Mouse (Mus musculus): ENCODE measurements around the gene Add3. TPM values are rescaled to one million over a fixed set of nuclear protein-coding genes. Genes with fewer than 3 reads are reported as not detected.
A peak's percentile ranks its signal among the peaks of the same experiment; 100 is the strongest.

Gene Add3
- total and polyA plus RNA-seq, 3 experiments: 14.0 to 52.9 TPM; not detected in 1

- H3K27me3 ChIP-seq (ENCODE audit: control insufficient read depth in 1 of 2, insufficient read depth in 2 of 2, low read length in 2 of 2): no peaks in the 10 kb centered on the region
- H3K27ac ChIP-seq (ENCODE audit: control insufficient read depth, low read depth, low read length): peak overlapping the region; percentile 63
Observed at GRCm38 (mm10) chr19:53257631-53258560, 117.7 kb downstream of the Add3 start.

GRCm38 (mm10) chr19:53258740-53259506 lies 118.7 kb downstream of the Add3 start:
- Histone ChIP-seq H3K27ac (ENCODE audit: control insufficient read depth, low read depth, low read length) (no peak overlapping the region), H3K79me2 (ENCODE audit: control insufficient read depth, insufficient read depth, low read length, poor library complexity) (no peaks in the 10 kb centered on the region), H3K4me3 (ENCODE audit: control insufficient read depth in 1 of 2, insufficient read depth in 1 of 2, low read depth in 2 of 2, low read length in 2 of 2) (no peak overlapping the region), H3K27me3 (ENCODE audit: control insufficient read depth in 1 of 2, insufficient read depth in 2 of 2, low read length in 2 of 2) (no peaks in the 10 kb centered on the region), H3K9ac (ENCODE audit: control insufficient read depth, low read depth, low read length, poor library complexity, severe bottlenecking) (no peak overlapping the region), H3K36me3 (ENCODE audit: control insufficient read depth in 1 of 2, insufficient read depth in 2 of 2, low read length in 2 of 2) (peaks cover 0 to 21% of the 10 kb centered on the region in 2 experiments; a peak in 2 of 4 replicates), H3K9me3 (replicated peaks; ENCODE audit: insufficient read depth, low read length) (no peaks in the 10 kb centered on the region), H3K4me1 (ENCODE audit: control insufficient read depth in 1 of 2, insufficient read depth in 2 of 2, low read length in 2 of 2) (peaks cover 15 to 32% of the 10 kb centered on the region in 2 experiments)
- TF ChIP-seq POLR2AphosphoS2 (IDR thresholded peaks at IDR 0.05; ENCODE audit: low read length): no peak
- no peak for TF ChIP-seq ZMIZ1 (IDR thresholded peaks at IDR 0.05; ENCODE audit: low read depth, low read length)
- TF ChIP-seq MAZ (IDR thresholded peaks at IDR 0.05; ENCODE audit: low read depth, low read length): no peak
- no peak for TF ChIP-seq MEF2A (IDR thresholded peaks at IDR 0.05; ENCODE audit: extremely low read depth, insufficient replicate concordance, low read depth, low read length, poor library complexity, severe bottlenecking)
- TF ChIP-seq HCFC1 (IDR thresholded peaks at IDR 0.05; ENCODE audit: low read depth, low read length): no peak
- TF ChIP-seq ZKSCAN1 (IDR thresholded peaks at IDR 0.05; ENCODE audit: low read depth, low read length): no peak
- TF ChIP-seq TBP (IDR thresholded peaks at IDR 0.05; ENCODE audit: low read depth, low read length): no peak
- TF ChIP-seq TCF12 (IDR thresholded peaks at IDR 0.05; ENCODE audit: low read depth, low read length): no peak
- TF ChIP-seq POLR2A (IDR thresholded peaks at IDR 0.05; ENCODE audit: control insufficient read depth in 1 of 2, insufficient read depth in 1 of 2, low read depth in 1 of 2, low read length in 2 of 2, poor library complexity in 1 of 2): no peak
- no peak for TF ChIP-seq USF2 (IDR thresholded peaks at IDR 0.05; ENCODE audit: borderline replicate concordance in 1 of 2, insufficient read depth in 1 of 2, low read depth in 1 of 2, low read length in 2 of 2)
- TF ChIP-seq CTCF (IDR thresholded peaks at IDR 0.05 in 2 of 3, conservative IDR thresholded peaks at IDR 0.05 in 1 of 3; ENCODE audit: control insufficient read depth in 1 of 3, insufficient read depth in 1 of 3, low read depth in 2 of 3, low read length in 3 of 3, poor library complexity in 1 of 3, severe bottlenecking in 1 of 3): no peak
- TF ChIP-seq MAX (IDR thresholded peaks at IDR 0.05; ENCODE audit: low read length): no peak
- TF ChIP-seq POLR2AphosphoS5 (IDR thresholded peaks at IDR 0.05; ENCODE audit: borderline replicate concordance, low read depth, low read length): no peak
- TF ChIP-seq ZC3H11A (IDR thresholded peaks at IDR 0.05; ENCODE audit: low read depth, low read length): no peak
- TF ChIP-seq CHD2 (IDR thresholded peaks at IDR 0.05; ENCODE audit: low read length): no peak
- TF ChIP-seq MYC (IDR thresholded peaks at IDR 0.05; ENCODE audit: low read depth, low read length): no peak
- no peak for TF ChIP-seq SMC3 (IDR thresholded peaks at IDR 0.05; ENCODE audit: low read depth, low read length)
- TF ChIP-seq KAT2A (conservative IDR thresholded peaks at IDR 0.05; ENCODE audit: low read depth, low read length): no peak
- DNase-seq (ENCODE audit: low read depth, low spot score): no peak

More at GRCm38 (mm10) chr19:53257631-53258560, 117.7 kb downstream of the Add3 start:
- H3K36me3 ChIP-seq (ENCODE audit: control insufficient read depth in 1 of 2, insufficient read depth in 2 of 2, low read length in 2 of 2): peaks cover 0 to 21% of the 10 kb centered on the region in 2 experiments; a peak in 2 of 4 replicates
- H3K4me1 ChIP-seq (ENCODE audit: control insufficient read depth in 1 of 2, insufficient read depth in 2 of 2, low read length in 2 of 2): peaks cover 15 to 32% of the 10 kb centered on the region in 2 experiments
- peak; percentile 64; the same call in 1 of the 2 replicates for TF ChIP-seq POLR2AphosphoS5 (IDR thresholded peaks at IDR 0.05; ENCODE audit: borderline replicate concordance, low read depth, low read length)
- no peak for TF ChIP-seq ZKSCAN1 (IDR thresholded peaks at IDR 0.05; ENCODE audit: low read depth, low read length)
- TF ChIP-seq GABPA (IDR thresholded peaks at IDR 0.05; ENCODE audit: low read depth, low read length): no peak
- peak; percentile 88 for TF ChIP-seq GATA1 (IDR thresholded peaks at IDR 0.05; ENCODE audit: low read depth, low read length)
- TF ChIP-seq ZNF384 (IDR thresholded peaks at IDR 0.05; ENCODE audit: low read depth, low read length): no peak
- TF ChIP-seq TBP (IDR thresholded peaks at IDR 0.05; ENCODE audit: low read depth, low read length): no peak
- TF ChIP-seq JUND (IDR thresholded peaks at IDR 0.05; ENCODE audit: low read depth, low read length): no peak
- no peak for TF ChIP-seq SIN3A (IDR thresholded peaks at IDR 0.05; ENCODE audit: low read length)
- TF ChIP-seq ZMIZ1 (IDR thresholded peaks at IDR 0.05; ENCODE audit: low read depth, low read length): no peak
- TF ChIP-seq POLR2AphosphoS2 (IDR thresholded peaks at IDR 0.05; ENCODE audit: low read length): no peak
- no peak for TF ChIP-seq POLR2A (IDR thresholded peaks at IDR 0.05; ENCODE audit: control insufficient read depth in 1 of 2, insufficient read depth in 1 of 2, low read depth in 1 of 2, low read length in 2 of 2, poor library complexity in 1 of 2)
- TF ChIP-seq EP300 (IDR thresholded peaks at IDR 0.05; ENCODE audit: low read depth in 1 of 2, low read length in 2 of 2): peak; percentile 84
- TF ChIP-seq MXI1 (IDR thresholded peaks at IDR 0.05; ENCODE audit: low read depth, low read length): 0 out of 2 replicates have a peak, but pooled peaks have one; percentile 2
- no peak for TF ChIP-seq SMC3 (IDR thresholded peaks at IDR 0.05; ENCODE audit: low read depth, low read length)
- TF ChIP-seq TAL1 (IDR thresholded peaks at IDR 0.05; ENCODE audit: low read length): peak; percentile 83
- no peak for TF ChIP-seq E2F4 (IDR thresholded peaks at IDR 0.05; ENCODE audit: borderline replicate concordance, low read depth, low read length)
- TF ChIP-seq TCF12 (IDR thresholded peaks at IDR 0.05; ENCODE audit: low read depth, low read length): peak; percentile 90
- TF ChIP-seq ETS1 (IDR thresholded peaks at IDR 0.05; ENCODE audit: low read depth, low read length): peak; percentile 71
- peak; percentile 55; the same call in 1 of the 2 replicates for TF ChIP-seq RCOR1 (IDR thresholded peaks at IDR 0.05; ENCODE audit: low read depth, low read length)
- no peak for TF ChIP-seq CHD2 (IDR thresholded peaks at IDR 0.05; ENCODE audit: low read length)
- no peak for TF ChIP-seq CHD1 (IDR thresholded peaks at IDR 0.05; ENCODE audit: low read depth, low read length)
- peak; percentile 72 for TF ChIP-seq BHLHE40 (IDR thresholded peaks at IDR 0.05; ENCODE audit: borderline replicate concordance, low read depth, low read length)
- no peak for TF ChIP-seq MAZ (IDR thresholded peaks at IDR 0.05; ENCODE audit: low read depth, low read length)
- no peaks in the 10 kb centered on the region for H3K9me3 ChIP-seq (replicated peaks; ENCODE audit: insufficient read depth, low read length)
- peak; percentile 96 for DNase-seq (ENCODE audit: low read depth, low spot score)
- H3K4me3 ChIP-seq (ENCODE audit: control insufficient read depth in 1 of 2, insufficient read depth in 1 of 2, low read depth in 2 of 2, low read length in 2 of 2): peak overlapping the region; percentile 21 to 29
- no peaks in the 10 kb centered on the region for H3K79me2 ChIP-seq (ENCODE audit: control insufficient read depth, insufficient read depth, low read length, poor library complexity)
- H3K9ac ChIP-seq (ENCODE audit: control insufficient read depth, low read depth, low read length, poor library complexity, severe bottlenecking): peak overlapping the region; percentile 4
